Mouse (Mus musculus) testis, adult 2 months (tissue): ENCODE results near the gene Arl6ip5. TPM values are rescaled to one million over a fixed set of nuclear protein-coding genes. Genes with fewer than 3 reads are reported as not detected.

ENCODE experiments used
- H3K27ac ChIP-seq: fragments of 200-500 bp; 2 replicates; pipeline ENCODE4 v1.5.1; 2012; ENCODE audit warnings: low read depth, low read length; ENCODE audit not compliant: control insufficient read depth, insufficient read depth
- H3K27me3 ChIP-seq: fragments of 200-500 bp; 2 replicates; pipeline ENCODE4 v1.6.1; 2012; ENCODE audit warnings: mild to moderate bottlenecking, low read length, moderate library complexity; ENCODE audit not compliant: control insufficient read depth, insufficient read depth
- H3K36me3 ChIP-seq: fragments of 200-500 bp; 2 replicates; pipeline ENCODE4 v1.6.1; 2012; ENCODE audit warnings: mild to moderate bottlenecking, low read length; ENCODE audit not compliant: control insufficient read depth, insufficient read depth
- H3K4me1 ChIP-seq: fragments of 200-500 bp; 2 replicates; pipeline ENCODE4 v1.6.1; 2012; ENCODE audit warnings: low read length; ENCODE audit not compliant: control insufficient read depth, insufficient read depth
- H3K4me3 ChIP-seq: fragments of 200-500 bp; 2 replicates; pipeline ENCODE4 v1.5.1; 2012; ENCODE audit warnings: low read depth, mild to moderate bottlenecking, low read length, moderate library complexity, mixed read lengths; ENCODE audit not compliant: control insufficient read depth
- CTCF ChIP-seq: fragments of 200-500 bp; IDR thresholded peaks from 2 replicates; pipeline ENCODE4 v1.5.1; 2012; ENCODE audit warnings: low read depth, mild to moderate bottlenecking, inconsistent platforms, low read length, moderate library complexity; ENCODE audit not compliant: control insufficient read depth, insufficient read depth, insufficient replicate concordance
- POLR2A ChIP-seq: fragments of 200-500 bp; IDR thresholded peaks from 2 replicates; pipeline ENCODE4 v1.6.1; 2012; ENCODE audit warnings: low read depth, mild to moderate bottlenecking, inconsistent platforms, low read length, moderate library complexity; ENCODE audit not compliant: control insufficient read depth
- polyA plus RNA-seq: library from polyadenylated mRNA; depleted of rRNA; stranded (reverse); fragments of >200 nt; gene quantifications from 2 replicates; pipeline ENCODE4 v1.2.3, GENCODE M21; 2012

The Arl6ip5 gene
- polyA plus RNA-seq, 1 experiment = 8.1 TPM

DNA sequence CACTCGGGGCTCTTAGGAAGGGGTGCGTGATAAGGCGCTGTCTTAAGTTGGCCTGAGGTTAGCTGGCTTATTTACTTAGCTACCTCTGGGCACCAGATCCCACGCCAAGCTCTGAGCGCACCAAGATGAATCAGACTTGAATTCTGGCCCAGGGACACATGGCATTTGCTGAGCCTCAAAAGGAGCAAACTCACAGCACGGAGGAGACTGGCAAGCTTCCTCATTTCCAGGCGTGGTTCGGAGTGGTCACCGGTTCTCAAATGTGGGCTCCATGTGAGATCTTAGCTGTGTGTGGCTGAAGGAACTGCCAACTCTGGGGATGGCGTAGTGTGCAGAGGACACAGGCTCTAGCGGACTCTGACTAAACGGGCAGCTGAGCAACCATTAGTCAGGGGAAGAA lies 1.5 kb downstream of the Arl6ip5 start:
- TF ChIP-seq POLR2A (no peak), CTCF (no peak)
- Histone ChIP-seq H3K4me3 (no peak overlapping the region; the same call in 1 of the 2 replicates), H3K27me3 (no peaks in the 10 kb centered on the region), H3K4me1 (peaks cover 15% of the 10 kb centered on the region), H3K36me3 (no peaks in the 10 kb centered on the region), H3K27ac (no peak overlapping the region)

GRCm38 (mm10) chr6:97216154-97216821 lies 5.8 kb downstream of the Arl6ip5 start:
- Histone ChIP-seq H3K4me3 (no peak overlapping the region), H3K4me1 (peaks cover 6% of the 10 kb centered on the region), H3K27ac (no peak overlapping the region), H3K36me3 (no peaks in the 10 kb centered on the region), H3K27me3 (no peaks in the 10 kb centered on the region)
- TF ChIP-seq POLR2A (no peak), CTCF (no peak)

GRCm38 (mm10) chr6:97220672-97221071 lies 10.2 kb downstream of the Arl6ip5 start:
- TF ChIP-seq CTCF (no peak), POLR2A (no peak)

DNA sequence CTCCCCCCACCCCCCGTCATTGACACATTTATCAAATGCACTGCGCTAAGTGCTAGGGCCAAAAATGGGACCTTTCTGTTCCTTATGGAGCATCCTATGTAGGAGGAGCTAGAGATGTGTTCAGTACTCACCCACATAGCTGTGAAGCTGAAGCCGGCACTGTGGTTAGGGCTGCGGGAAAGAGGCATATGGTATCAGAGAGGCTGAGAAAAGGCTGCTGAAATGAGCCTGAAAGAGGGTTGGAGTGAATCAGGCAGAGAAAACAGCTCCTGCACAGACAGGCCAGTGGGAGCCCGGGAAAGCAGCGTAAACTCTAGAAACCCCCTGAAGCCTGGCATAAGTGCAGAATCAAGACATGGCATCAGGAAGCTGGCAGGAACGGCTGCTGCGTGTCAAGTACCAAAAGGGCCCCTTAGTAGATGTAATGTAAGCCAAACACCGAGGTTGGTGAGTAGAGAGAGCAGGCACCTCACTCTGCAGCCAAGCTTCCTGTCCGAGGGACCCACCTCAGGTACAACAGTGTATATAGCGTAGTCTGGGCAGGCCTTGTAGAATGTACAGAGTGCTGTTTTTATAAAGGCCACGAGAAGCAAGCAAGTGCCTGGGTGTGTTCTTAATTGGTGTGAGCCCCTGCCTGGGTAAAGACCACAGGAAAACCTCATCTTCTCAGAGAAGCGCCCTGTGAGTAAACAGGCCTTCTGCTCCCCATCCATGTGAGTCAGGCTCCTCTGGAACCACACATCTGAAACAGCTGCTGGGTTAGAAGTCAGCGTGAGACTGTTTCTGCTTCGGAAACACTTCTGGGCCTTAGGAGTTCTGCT lies 10.9 kb downstream of the Arl6ip5 start:
- Histone ChIP-seq H3K36me3 (no peaks in the 10 kb centered on the region), H3K4me1 (no peaks in the 10 kb centered on the region), H3K27me3 (no peaks in the 10 kb centered on the region), H3K27ac (no peak overlapping the region), H3K4me3 (no peak overlapping the region)
- TF ChIP-seq CTCF (no peak), POLR2A (no peak)

More at GRCm38 (mm10) chr6:97220672-97221071, 10.2 kb downstream of the Arl6ip5 start:
- no peaks in the 10 kb centered on the region for H3K36me3 ChIP-seq
- H3K27ac ChIP-seq = no peak overlapping the region
- H3K4me3 ChIP-seq = no peak overlapping the region
- H3K4me1 ChIP-seq = no peaks in the 10 kb centered on the region
- no peaks in the 10 kb centered on the region for H3K27me3 ChIP-seq

GRCm38 (mm10) chr6:97222321-97222720 lies 11.8 kb downstream of the Arl6ip5 start:
- Histone ChIP-seq H3K27ac (no peak overlapping the region), H3K27me3 (no peaks in the 10 kb centered on the region), H3K36me3 (no peaks in the 10 kb centered on the region), H3K4me3 (no peak overlapping the region), H3K4me1 (no peaks in the 10 kb centered on the region)
- TF ChIP-seq POLR2A = no peak

DNA sequence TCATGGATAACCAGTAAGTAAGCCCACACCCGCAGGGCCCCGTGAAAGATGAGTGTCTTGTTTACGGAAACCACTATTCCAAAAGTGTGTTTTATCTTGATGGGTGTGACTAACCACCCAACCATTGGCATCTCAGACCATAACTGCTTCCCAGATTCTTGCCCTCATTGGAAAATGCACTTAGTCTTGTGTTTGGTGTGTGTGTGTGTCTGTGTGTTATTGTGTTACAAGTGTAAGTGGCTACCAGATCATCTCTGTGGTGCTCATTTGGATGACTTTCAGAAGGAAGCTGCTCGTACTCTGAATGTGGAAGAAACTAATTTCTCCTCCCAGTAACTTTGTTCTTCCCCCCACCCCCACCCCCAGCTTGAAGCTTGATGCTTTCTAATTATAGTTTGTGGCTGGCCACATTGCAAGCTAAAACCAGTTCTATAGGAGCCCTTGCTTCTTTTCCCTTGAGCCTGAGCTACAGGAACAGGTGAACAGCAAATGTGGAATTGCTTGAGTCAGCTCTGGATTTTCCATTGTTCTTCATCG lies 12.5 kb downstream of the Arl6ip5 start:
- TF ChIP-seq POLR2A = no peak
- TF ChIP-seq CTCF = no peak

DNA sequence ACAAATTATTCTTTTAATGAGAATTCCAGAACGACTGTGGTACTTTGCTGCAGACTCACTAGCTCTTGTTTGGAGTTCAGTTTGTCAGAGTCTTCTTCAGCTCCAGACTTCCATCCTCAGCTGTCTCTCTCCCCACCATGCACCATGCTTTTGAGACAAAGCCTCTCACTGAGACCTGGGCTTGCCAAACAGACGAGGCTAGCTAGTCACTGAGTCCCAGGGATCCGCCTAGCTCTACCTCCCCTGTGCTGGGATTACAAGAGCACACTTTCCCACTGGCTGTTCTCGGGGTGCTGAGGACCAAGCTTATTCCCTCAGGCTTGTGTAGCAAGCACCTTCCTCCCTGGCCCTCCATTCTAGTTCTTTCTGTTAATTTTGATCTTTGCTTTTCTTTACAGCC lies 13.1 kb downstream of the Arl6ip5 start:
- no peaks in the 10 kb centered on the region for H3K4me1 ChIP-seq
- no peaks in the 10 kb centered on the region for H3K27me3 ChIP-seq
- no peak overlapping the region for H3K4me3 ChIP-seq
- no peak overlapping the region for H3K27ac ChIP-seq
- TF ChIP-seq POLR2A (no peak), CTCF (no peak)
- H3K36me3 ChIP-seq = no peaks in the 10 kb centered on the region

More for the DNA sequence above, 12.5 kb downstream of the Arl6ip5 start:
- H3K27me3 ChIP-seq = no peaks in the 10 kb centered on the region
- H3K36me3 ChIP-seq = no peaks in the 10 kb centered on the region
- no peak overlapping the region for H3K27ac ChIP-seq
- H3K4me1 ChIP-seq = no peaks in the 10 kb centered on the region
- no peak overlapping the region for H3K4me3 ChIP-seq

- Histone ChIP-seq H3K4me1 (no peaks in the 10 kb centered on the region), H3K27ac (no peak overlapping the region), H3K4me3 (no peak overlapping the region), H3K27me3 (no peaks in the 10 kb centered on the region), H3K36me3 (no peaks in the 10 kb centered on the region)
- TF ChIP-seq CTCF = no peak
- TF ChIP-seq POLR2A = no peak
Observed at GRCm38 (mm10) chr6:97224505-97224904, 14.0 kb downstream of the Arl6ip5 start.
